Mouse (Mus musculus) CH12.LX (cell line): Measurements from ENCODE around the gene Gm1673. TPM values are rescaled to one million over a fixed set of nuclear protein-coding genes. Genes with fewer than 3 reads are reported as not detected.

ENCODE experiments used
- DNase-seq: peaks from one replicate; pipeline ENCODE4 v3.0.0-alpha.2; 2013; ENCODE audit errors: extremely low read depth
- H3K27ac ChIP-seq: 2 replicates; pipeline ENCODE4 v1.5.1; 2012; ENCODE audit warnings: low read depth, mild to moderate bottlenecking, control low read depth, moderate library complexity; ENCODE audit not compliant: insufficient read depth
- H3K27me3 ChIP-seq: replicated peaks from 2 replicates; pipeline ENCODE3; 2012; ENCODE audit warnings: inconsistent platforms
- H3K36me3 ChIP-seq, 2 experiments: replicated peaks in 1 of 2; 2 replicates each; pipeline versions ENCODE3 to v1.6.1; 2012; ENCODE audit warnings: inconsistent platforms in 1 of 2, low read length in 1 of 2, mild to moderate bottlenecking in 1 of 2, mixed read lengths in 1 of 2, moderate library complexity in 1 of 2; ENCODE audit not compliant: control insufficient read depth in 1 of 2, insufficient read depth in 1 of 2
- H3K4me1 ChIP-seq, 2 experiments: 2 replicates each; pipeline ENCODE4 v1.6.1; 2012; ENCODE audit warnings: inconsistent platforms in 1 of 2, moderate library complexity in 1 of 2; ENCODE audit not compliant: insufficient read depth in 2 of 2, control insufficient read depth in 1 of 2
- H3K4me2 ChIP-seq: 2 replicates; pipeline ENCODE4 v1.6.1; 2012; ENCODE audit warnings: low read depth, mild to moderate bottlenecking, control low read depth; ENCODE audit not compliant: poor library complexity, insufficient read depth, severe bottlenecking
- H3K4me3 ChIP-seq, 3 experiments: fragments of 150-350 bp in 1 of 3; sonication (generic) in 1 of 3; replicated peaks in 1 of 3; 2 replicates each; pipeline versions ENCODE3 to v1.5.1; 2011 to 2012; ENCODE audit warnings: low read depth in 2 of 3, low read length in 2 of 3, mild to moderate bottlenecking in 2 of 3, moderate library complexity in 2 of 3, control low read depth in 1 of 3, improper control_type of control experiment in 1 of 3, inconsistent platforms in 1 of 3, mixed read lengths in 1 of 3; ENCODE audit not compliant: poor library complexity in 1 of 3
- H3K79me2 ChIP-seq: replicated peaks from 2 replicates; pipeline ENCODE4 v1.6.1; 2012; ENCODE audit warnings: mild to moderate bottlenecking, moderate library complexity; ENCODE audit not compliant: control insufficient read depth, poor library complexity, insufficient read depth, severe bottlenecking; ENCODE audit errors: extremely low read depth
- H3K9ac ChIP-seq: 2 replicates; pipeline ENCODE4 v1.6.1; 2012; ENCODE audit warnings: low read depth, mild to moderate bottlenecking, control low read depth, moderate library complexity; ENCODE audit not compliant: insufficient read depth
- H3K9me3 ChIP-seq: replicated peaks from 2 replicates; pipeline ENCODE3; 2012; ENCODE audit warnings: low read length, inconsistent platforms, mixed read lengths
- CHD1 ChIP-seq: IDR thresholded peaks from 2 replicates; pipeline ENCODE4 v1.6.1; 2012; ENCODE audit warnings: low read depth, low read length, improper control_type of control experiment, inconsistent platforms
- CHD2 ChIP-seq: IDR thresholded peaks from 2 replicates; pipeline ENCODE4 v1.6.1; 2011; ENCODE audit warnings: low read length, improper control_type of control experiment
- CTCF ChIP-seq, 2 experiments: IDR thresholded peaks in 1 of 2; conservative IDR thresholded peaks in 1 of 2; 2 replicates each; pipeline ENCODE4 v1.5.1; 2011 to 2012; ENCODE audit warnings: low read depth in 2 of 2, low read length in 2 of 2, improper control_type of control experiment in 1 of 2, inconsistent platforms in 1 of 2, mild to moderate bottlenecking in 1 of 2, moderate library complexity in 1 of 2
- ELF1 ChIP-seq: IDR thresholded peaks from 2 replicates; pipeline ENCODE4 v1.6.1; 2014; ENCODE audit warnings: low read depth, mild to moderate bottlenecking, inconsistent platforms, low read length, improper control_type of control experiment
- EP300 ChIP-seq: IDR thresholded peaks from 2 replicates; pipeline ENCODE4 v1.6.1; 2011; ENCODE audit warnings: low read length, improper control_type of control experiment
- HCFC1 ChIP-seq: IDR thresholded peaks from 2 replicates; pipeline ENCODE4 v1.6.1; 2012; ENCODE audit warnings: low read depth, mild to moderate bottlenecking, inconsistent platforms, low read length, improper control_type of control experiment
- IRF4 ChIP-seq: IDR thresholded peaks from 2 replicates; pipeline ENCODE4 v1.6.1; 2014; ENCODE audit warnings: low read depth, mild to moderate bottlenecking, inconsistent platforms, low read length, improper control_type of control experiment
- JUN ChIP-seq: IDR thresholded peaks from 2 replicates; pipeline ENCODE4 v1.6.1; 2011; ENCODE audit warnings: low read depth, mild to moderate bottlenecking, low read length, improper control_type of control experiment, moderate library complexity; ENCODE audit not compliant: insufficient read depth
- JUND ChIP-seq: conservative IDR thresholded peaks from 2 replicates; pipeline ENCODE4 v1.6.1; 2011; ENCODE audit warnings: low read depth, low read length, improper control_type of control experiment
- MAX ChIP-seq: IDR thresholded peaks from 2 replicates; pipeline ENCODE4 v1.6.1; 2011; ENCODE audit warnings: low read length, improper control_type of control experiment
- MYC ChIP-seq: IDR thresholded peaks from 2 replicates; pipeline ENCODE4 v1.6.1; 2011; ENCODE audit warnings: low read depth, mild to moderate bottlenecking, improper control_type of control experiment, low read length
- NRF1 ChIP-seq: IDR thresholded peaks from 2 replicates; pipeline ENCODE4 v1.6.1; 2014; ENCODE audit warnings: low read depth, mild to moderate bottlenecking, inconsistent platforms, low read length, improper control_type of control experiment, moderate library complexity
- PAX5 ChIP-seq: IDR thresholded peaks from 2 replicates; pipeline ENCODE4 v1.6.1; 2012; ENCODE audit warnings: low read length, inconsistent platforms, mixed read lengths
- POLR2AphosphoS2 ChIP-seq: IDR thresholded peaks from 2 replicates; pipeline ENCODE4 v1.6.1; 2011; ENCODE audit warnings: low read depth, low read length, improper control_type of control experiment
- RAD21 ChIP-seq: IDR thresholded peaks from 2 replicates; pipeline ENCODE4 v1.6.1; 2011; ENCODE audit warnings: low read depth, mild to moderate bottlenecking, low read length, improper control_type of control experiment, moderate library complexity
- RCOR1 ChIP-seq: conservative IDR thresholded peaks from 2 replicates; pipeline ENCODE4 v1.6.1; 2012; ENCODE audit warnings: low read depth, mild to moderate bottlenecking, inconsistent platforms, low read length, improper control_type of control experiment
- SIN3A ChIP-seq: IDR thresholded peaks from 2 replicates; pipeline ENCODE4 v1.6.1; 2012; ENCODE audit warnings: low read length, improper control_type of control experiment, inconsistent platforms
- SMC3 ChIP-seq: IDR thresholded peaks from 2 replicates; pipeline ENCODE4 v1.6.1; 2011; ENCODE audit warnings: low read depth, low read length, improper control_type of control experiment
- TBP ChIP-seq: conservative IDR thresholded peaks from 2 replicates; pipeline ENCODE4 v1.6.1; 2011; ENCODE audit warnings: low read depth, low read length, improper control_type of control experiment
- TCF12 ChIP-seq: IDR thresholded peaks from 2 replicates; pipeline ENCODE4 v1.6.1; 2014; ENCODE audit warnings: low read depth, mild to moderate bottlenecking, inconsistent platforms, low read length, improper control_type of control experiment
- USF2 ChIP-seq: conservative IDR thresholded peaks from 2 replicates; pipeline ENCODE4 v1.6.1; 2011; ENCODE audit warnings: low read depth, low read length, improper control_type of control experiment
- ZNF384 ChIP-seq: IDR thresholded peaks from 2 replicates; pipeline ENCODE4 v1.6.1; 2012; ENCODE audit warnings: low read depth, low read length, improper control_type of control experiment, inconsistent platforms
- dilution Hi-C: fragments of 300-500 bp; cut with MboI; formaldehyde crosslinking; loops from 2 replicates; pipeline ENCODE4 v1.14.3; 2020; ENCODE audit warnings: low sequenced_read_pairs; ENCODE audit not compliant: extremely low pct_unique_long_range_greater_than_20kb, extremely low pct_ligation_motif_present
- in situ Hi-C: fragments of 300-500 bp; cut with MboI; formaldehyde crosslinking; loops from 3 replicates; pipeline ENCODE4 v1.14.3; 2019; ENCODE audit warnings: low sequenced_read_pairs, low pct_ligation_motif_present, low pct_unique_long_range_greater_than_20kb, mixed read lengths
- polyA plus RNA-seq: library from polyadenylated mRNA; unstranded; fragments of >175 nt; gene quantifications from 2 replicates; pipeline ENCODE4 v1.2.1, GENCODE M21; 2012; ENCODE audit warnings: low read depth; ENCODE audit not compliant: insufficient read length
- total RNA-seq, 2 experiments: library from RNA; depleted of rRNA; stranded (reverse); fragments of 300-350 nt in 1 of 2; fragments of >200 nt in 1 of 2; gene quantifications; 2 replicates each; pipeline ENCODE4 v1.2.3; 2012 to 2014

The Gm1673 gene
- total and polyA plus RNA-seq, 3 experiments = not detected

- H3K27ac ChIP-seq = no peak overlapping the region
- in situ Hi-C loops (loop anchor here (5.0 kb wide), 1 partner anchor 93 kb away; no protein-coding TSS in a partner anchor), dilution Hi-C loops (no loop called here)
- H3K36me3 ChIP-seq = no peaks in the 10 kb centered on the region
- H3K27me3 ChIP-seq = no peaks in the 10 kb centered on the region
- H3K79me2 ChIP-seq = no peaks in the 10 kb centered on the region
- H3K9me3 ChIP-seq = no peaks in the 10 kb centered on the region
- H3K4me2 ChIP-seq = no peak overlapping the region
- DNase-seq = no peak
- no peak overlapping the region for H3K9ac ChIP-seq
- 0 out of 4 replicates have a peak, but pooled peaks cover 0 to 2% of the 10 kb centered on the region in 2 experiments for H3K4me1 ChIP-seq
- H3K4me3 ChIP-seq = no peak overlapping the region
- TF ChIP-seq PAX5 (no peak), CHD2 (no peak), POLR2AphosphoS2 (no peak), HCFC1 (no peak)
These were observed 35.7 kb downstream of the Gm1673 start for GRCm38 (mm10) chr5:34018968-34019367.

GRCm38 (mm10) chr5:34030101-34030500, 46.9 kb downstream of the Gm1673 start:
- Histone ChIP-seq H3K4me2 (no peak overlapping the region), H3K79me2 (no peaks in the 10 kb centered on the region)
- TF ChIP-seq JUND = no peak
- TF ChIP-seq MAX = no peak
- no peak for TF ChIP-seq MYC
- TF ChIP-seq SIN3A = no peak
- TF ChIP-seq, all 38 proteins: peak for 0
- dilution Hi-C loops (no loop called here), in situ Hi-C loops (no loop called here)
- Histone ChIP-seq H3K4me3 (no peak overlapping the region), H3K27me3 (no peaks in the 10 kb centered on the region), H3K4me1 (no peaks in the 10 kb centered on the region), H3K9ac (no peak overlapping the region), H3K27ac (no peak overlapping the region), H3K36me3 (no peaks in the 10 kb centered on the region), H3K9me3 (no peaks in the 10 kb centered on the region)
- DNase-seq = no peak

GRCm38 (mm10) chr5:34031022-34031421, 47.8 kb downstream of the Gm1673 start:
- TF ChIP-seq IRF4 = no peak
- no peak for TF ChIP-seq USF2
- TF ChIP-seq CHD2 = no peak
- TF ChIP-seq ELF1 = no peak
- TF ChIP-seq TCF12 = no peak
- no peak for TF ChIP-seq MAX
- no peak for TF ChIP-seq CTCF (conservative IDR thresholded peaks at IDR 0.05 in 1 of 2, IDR thresholded peaks at IDR 0.05 in 1 of 2; ENCODE audit: low read depth in 2 of 2, low read length in 2 of 2)
- TF ChIP-seq HCFC1 = no peak
- no peak for TF ChIP-seq EP300
- no peak for TF ChIP-seq JUN
- TF ChIP-seq NRF1 = no peak
- no peak for TF ChIP-seq ZNF384
- no peak for TF ChIP-seq CHD1
- no peak for TF ChIP-seq MYC
- TF ChIP-seq RAD21 = no peak
- no peak for TF ChIP-seq RCOR1
- no peak for TF ChIP-seq POLR2AphosphoS2
- no peak for TF ChIP-seq TBP
- no peak for TF ChIP-seq SMC3
- Histone ChIP-seq H3K4me2 (no peak overlapping the region), H3K9me3 (no peaks in the 10 kb centered on the region), H3K9ac (no peak overlapping the region), H3K4me1 (no peaks in the 10 kb centered on the region), H3K27me3 (no peaks in the 10 kb centered on the region), H3K4me3 (no peak overlapping the region), H3K36me3 (no peaks in the 10 kb centered on the region), H3K27ac (no peak overlapping the region), H3K79me2 (no peaks in the 10 kb centered on the region)
- in situ Hi-C loops (no loop called here), dilution Hi-C loops (no loop called here)
- DNase-seq = no peak
